Mouse (Mus musculus) CD4-positive naive resting alpha-beta T cell, adult 57 days (primary cell): ENCODE data around the gene Fam160a2. TPM values are rescaled to one million over a fixed set of nuclear protein-coding genes. Genes with fewer than 3 reads are reported as not detected.

Experiments used
- total RNA-seq: library from RNA; stranded (reverse); gene quantifications from one replicate; pipeline ENCODE4 v1.2.4, GENCODE M21; 2023

The Fam160a2 gene
- 39.0 TPM for total RNA-seq

GRCm38 (mm10) chr7:105399935-105400624 lies at the start of gene Fam160a2:
Gene Fam160a2, minus strand, starts transcription at chr7:105400054.

GRCm38 (mm10) chr7:105425424-105426043 lies 25.7 kb upstream of the Fam160a2 start, which contains the start of gene Cckbr:
Gene Cckbr, plus strand, starts transcription at chr7:105425731.

GRCm38 (mm10) chr7:105404268-105404667 lies 4.4 kb upstream of the Fam160a2 start, which contains the start of gene Cnga4:
Gene Cnga4, plus strand, starts transcription at chr7:105404568.

GRCm38 (mm10) chr7:105374866-105375265 lies 25.0 kb downstream of the Fam160a2 start, which contains the start of gene Gm5901:
Gene Gm5901, plus strand, starts transcription at chr7:105375038.

GRCm38 (mm10) chr7:105367930-105368329 lies 31.9 kb downstream of the Fam160a2 start, which contains the start of gene Olfr692:
Gene Olfr692, plus strand, starts transcription at chr7:105368230.

GRCm38 (mm10) chr7:105342170-105342569 lies 57.7 kb downstream of the Fam160a2 start, which contains the start of gene Olfr691:
Gene Olfr691, minus strand, starts transcription at chr7:105342270.

GRCm38 (mm10) chr7:105334004-105334403 lies 65.8 kb downstream of the Fam160a2 start, which contains the start of gene Olfr690:
Gene Olfr690, minus strand, starts transcription at chr7:105334104.

Other genes with a start within 250 kb of the Fam160a2 start
- gene Olfr684, start 236.4 kb downstream of the Fam160a2 start, total RNA-seq: not detected
- gene Olfr685, start 214.0 kb downstream of the Fam160a2 start, total RNA-seq: not detected
- gene Olfr686, start 192.6 kb downstream of the Fam160a2 start, total RNA-seq: not detected
- not detected for gene Olfr688, start 112.0 kb downstream of the Fam160a2 start, total RNA-seq
- not detected for gene Olfr689, start 88.9 kb downstream of the Fam160a2 start, total RNA-seq
- not detected for gene Olfr690, start 66.0 kb downstream of the Fam160a2 start, total RNA-seq
- gene Olfr691, start 57.8 kb downstream of the Fam160a2 start, total RNA-seq: not detected
- gene Olfr692, start 31.8 kb downstream of the Fam160a2 start, total RNA-seq: not detected
- gene Gm5901, start 25.0 kb downstream of the Fam160a2 start, total RNA-seq: not detected
- gene Cnga4, start 4.5 kb upstream of the Fam160a2 start, total RNA-seq: not detected
- not detected for gene Cckbr, start 25.7 kb upstream of the Fam160a2 start, total RNA-seq
- 0.59 TPM for gene Cavin3, start 82.2 kb upstream of the Fam160a2 start, total RNA-seq
- gene Smpd1, start 154.3 kb upstream of the Fam160a2 start, total RNA-seq: 19.9 TPM
- 1.4 TPM for gene Apbb1, start 181.6 kb upstream of the Fam160a2 start, total RNA-seq
- not detected for gene Hpx, start 200.1 kb upstream of the Fam160a2 start, total RNA-seq
- 19.3 TPM for gene Trim3, start 233.5 kb upstream of the Fam160a2 start, total RNA-seq
- gene Timm10b, start 240.0 kb upstream of the Fam160a2 start, total RNA-seq: 83.4 TPM
- 34.6 TPM for gene Arfip2, start 240.4 kb upstream of the Fam160a2 start, total RNA-seq
- 10.6 TPM for gene Gm45799, start 240.5 kb upstream of the Fam160a2 start, total RNA-seq